Mouse (Mus musculus) naive thymus-derived CD4-positive, alpha-beta T cell, adult 2 months (primary cell): ENCODE results near the gene Klrk1.
"Not testable (repeated sequence)": the region's sequence is repeated elsewhere in the genome, so short reads cannot be mapped to it uniquely, and the experiment has no call there.

Experiments used
- DNase-seq: peaks from one replicate; pipeline ENCODE4 v3.0.0-alpha.2; 2011; ENCODE audit warnings: low read depth

Gene Klrk1

DNA sequence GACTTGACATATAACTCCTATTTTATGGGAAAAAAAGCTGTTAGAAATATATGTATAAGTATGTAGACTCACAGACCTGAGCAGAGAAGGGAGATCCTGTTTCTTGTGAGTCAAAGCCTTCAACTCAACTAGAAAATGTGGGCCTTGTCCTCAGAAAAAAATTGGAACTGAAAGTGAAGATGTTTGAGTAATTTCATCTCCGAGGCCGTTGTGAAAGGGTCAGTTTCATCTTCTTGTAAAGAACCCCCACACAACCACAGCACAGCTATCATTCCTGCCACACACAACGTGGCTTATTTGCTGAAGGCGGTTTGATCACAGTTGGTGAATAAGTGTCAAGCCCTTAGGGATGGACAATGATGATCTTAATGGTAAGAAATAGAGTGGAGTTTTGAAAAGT, at the start of gene Klrk1:
TSS of gene Klrk1 (minus strand) at position 130 of the 400 bp plus-strand sequence.
- no peak for DNase-seq

DNA sequence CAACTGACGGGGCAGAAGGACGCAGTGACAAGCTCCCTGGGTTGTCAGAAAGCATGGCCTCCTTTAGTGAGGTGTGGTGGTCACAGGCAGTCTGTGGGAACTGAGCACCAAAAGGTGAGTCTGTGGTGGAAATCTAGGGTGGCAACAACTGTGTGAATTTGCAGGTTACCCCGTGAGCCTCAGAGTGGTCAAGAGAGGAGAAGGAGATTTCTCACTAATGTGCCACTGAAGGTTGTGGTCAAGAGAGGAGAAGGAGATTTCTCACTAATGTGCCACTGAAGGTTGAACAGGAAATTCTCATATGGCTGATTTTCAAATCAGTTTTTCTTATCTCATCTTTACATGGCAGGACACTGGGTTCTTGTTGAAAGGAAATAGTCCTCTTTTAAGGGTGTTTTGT, 37.6 kb upstream of the Klrk1 start:
- not testable (repeated sequence) for DNase-seq

DNA sequence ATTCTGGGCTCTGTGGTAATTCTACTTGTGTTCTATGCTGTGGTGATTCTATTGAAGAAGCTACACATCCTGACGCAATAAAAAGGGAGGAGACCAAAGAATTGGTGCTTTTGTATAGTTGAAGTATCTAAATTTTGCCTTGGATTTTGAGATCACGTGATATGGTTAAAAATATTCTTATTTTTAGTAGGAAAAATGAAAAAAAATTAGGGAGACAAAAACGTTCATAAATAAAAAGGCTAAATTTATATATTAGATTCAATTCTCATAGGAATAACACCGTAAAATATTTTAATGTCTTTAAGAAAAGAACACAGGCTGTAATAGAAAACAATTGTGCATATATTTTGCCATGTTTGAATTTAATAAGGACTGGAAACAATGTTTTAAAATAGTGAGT, 36.9 kb upstream of the Klrk1 start, which contains the start of gene Klrc2:
TSS of gene Klrc2 (minus strand) at position 101 of the 400 bp plus-strand sequence.
- not testable (repeated sequence) for DNase-seq

DNA sequence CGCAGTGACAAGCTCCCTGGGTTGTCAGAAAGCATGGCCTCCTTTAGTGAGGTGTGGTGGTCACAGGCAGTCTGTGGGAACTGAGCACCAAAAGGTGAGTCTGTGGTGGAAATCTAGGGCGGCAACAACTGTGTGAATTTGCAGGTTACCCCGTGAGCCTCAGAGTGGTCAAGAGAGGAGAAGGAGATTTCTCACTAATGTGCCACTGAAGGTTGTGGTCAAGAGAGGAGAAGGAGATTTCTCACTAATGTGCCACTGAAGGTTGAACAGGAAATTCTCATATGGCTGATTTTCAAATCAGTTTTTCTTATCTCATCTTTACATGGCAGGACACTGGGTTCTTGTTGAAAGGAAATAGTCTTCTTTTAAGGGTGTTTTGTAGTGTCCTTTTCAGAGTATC, 20.4 kb upstream of the Klrk1 start:
- not testable (repeated sequence) for DNase-seq

DNA sequence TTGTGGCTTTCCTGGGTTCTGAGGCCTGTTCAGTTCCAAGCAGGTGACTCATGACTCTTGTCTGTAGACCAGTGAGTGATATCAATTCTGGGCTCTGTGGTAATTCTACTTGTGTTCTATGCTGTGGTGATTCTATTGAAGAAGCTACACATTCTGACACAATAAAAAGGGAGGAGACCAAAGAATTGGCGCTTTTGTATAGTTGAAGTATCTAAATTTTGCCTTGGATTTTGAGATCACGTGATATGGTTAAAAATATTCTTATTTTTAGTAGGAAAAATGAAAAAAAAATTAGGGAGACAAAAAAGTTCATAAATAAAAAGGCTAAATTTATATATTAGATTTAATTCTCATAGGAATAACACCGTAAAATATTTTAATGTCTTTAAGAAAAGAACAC, 19.6 kb upstream of the Klrk1 start, which contains the start of gene Klrc3:
TSS of gene Klrc3 (minus strand) at position 101 of the 400 bp plus-strand sequence.
- DNase-seq, result not testable (repeated sequence)

DNA sequence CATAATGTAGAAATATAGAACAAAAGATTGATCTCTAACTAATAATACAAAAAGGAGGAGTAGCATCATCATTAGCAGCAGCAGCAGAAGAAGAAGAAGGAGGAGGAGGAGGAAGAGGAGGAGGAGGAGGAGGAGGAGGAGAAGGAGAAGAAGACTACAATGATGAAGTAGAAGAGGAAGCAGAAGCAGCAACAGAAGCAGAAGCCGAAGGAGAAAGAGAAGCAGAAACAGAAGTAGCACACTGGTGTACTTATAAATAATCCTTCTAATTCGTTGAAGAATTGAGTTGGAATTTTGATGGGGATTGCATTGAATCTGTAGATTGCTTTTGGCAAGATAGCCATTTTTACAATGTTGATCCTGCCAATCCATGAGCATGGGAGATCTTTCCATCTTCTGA, 7.4 kb upstream of the Klrk1 start:
- not testable (repeated sequence) for DNase-seq

DNA sequence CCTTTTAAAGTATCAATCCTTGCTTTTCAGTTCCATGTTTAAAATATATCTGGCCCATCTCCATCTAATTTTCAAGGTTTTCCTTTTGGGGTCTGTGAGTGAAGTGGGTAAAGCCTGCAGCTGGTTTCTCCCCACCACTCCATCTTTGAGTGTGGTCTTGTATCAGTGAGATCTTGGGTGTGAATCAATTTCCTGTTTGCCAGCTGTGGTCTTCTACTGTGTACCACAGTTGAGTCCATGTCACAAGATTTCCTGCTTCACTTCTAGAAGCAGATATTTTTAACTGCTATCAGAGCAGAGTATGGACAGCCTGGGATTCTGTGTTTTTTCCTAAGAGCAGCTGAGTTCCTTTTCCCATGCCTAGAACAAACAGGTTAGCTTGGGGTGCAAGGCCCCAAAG, 15.3 kb downstream of the Klrk1 start:
- peak; percentile 67 for DNase-seq

DNA sequence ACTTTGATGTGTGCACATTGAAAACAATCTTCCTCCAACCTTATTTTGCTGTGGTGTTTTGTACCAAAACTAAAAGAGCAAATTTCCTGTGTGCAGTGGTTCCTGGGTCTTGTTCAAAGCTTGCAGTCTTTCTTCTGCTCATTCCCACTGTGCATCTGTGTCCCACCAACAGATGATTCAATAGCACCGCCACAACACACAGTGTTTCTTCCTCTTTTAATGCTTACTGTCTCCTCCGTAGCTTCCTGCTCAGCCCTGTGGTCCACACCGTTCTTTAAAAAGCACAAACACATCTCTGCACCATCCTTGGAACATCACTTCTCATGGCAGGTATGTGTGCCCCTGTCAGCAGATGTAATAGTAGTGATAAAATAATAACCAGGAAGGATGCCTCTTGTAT, 32.2 kb downstream of the Klrk1 start, which contains the start of gene Klrd1:
TSS of gene Klrd1 (plus strand) at position 275 of the 400 bp plus-strand sequence.
- DNase-seq, result peak; percentile 46

DNA sequence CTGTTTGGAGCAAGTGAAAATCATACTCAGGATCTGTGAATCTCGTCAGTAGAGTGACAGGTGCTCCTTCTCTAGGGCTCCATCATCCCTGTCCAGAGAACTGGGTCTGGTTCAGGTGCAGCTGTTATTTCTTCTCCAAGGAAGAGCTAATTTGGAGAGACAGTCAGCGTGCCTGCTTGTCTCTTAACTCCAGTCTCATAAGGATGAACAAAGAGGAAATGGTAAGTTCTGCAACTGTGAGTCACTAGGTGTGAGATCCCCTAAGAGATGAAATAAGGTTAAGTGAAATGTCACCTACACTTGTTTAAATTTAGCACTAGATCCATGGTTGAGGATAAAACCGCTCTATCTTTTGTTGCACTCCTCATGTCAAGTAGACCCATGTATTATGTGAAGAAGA, 40.6 kb downstream of the Klrk1 start:
- no peak for DNase-seq

DNA sequence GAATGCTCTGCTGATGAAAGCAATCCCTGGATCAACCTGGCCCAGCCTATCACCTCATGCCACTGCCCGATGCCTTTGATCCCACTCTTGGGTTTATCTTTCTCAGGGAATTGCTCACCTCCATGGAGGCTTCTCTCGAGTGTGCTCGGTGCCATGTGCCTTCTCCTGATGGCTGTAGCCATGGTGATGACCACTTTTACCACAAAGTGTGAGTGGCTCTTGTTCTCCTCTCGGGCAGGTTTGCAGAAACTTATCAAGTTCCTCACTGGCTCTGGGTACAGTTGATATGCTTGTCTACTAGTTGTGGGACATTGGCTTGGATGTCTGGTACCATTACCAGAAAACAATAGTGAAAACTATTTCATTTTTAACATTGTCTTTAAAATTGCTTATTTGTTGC, 41.8 kb downstream of the Klrk1 start:
- no peak for DNase-seq

DNA sequence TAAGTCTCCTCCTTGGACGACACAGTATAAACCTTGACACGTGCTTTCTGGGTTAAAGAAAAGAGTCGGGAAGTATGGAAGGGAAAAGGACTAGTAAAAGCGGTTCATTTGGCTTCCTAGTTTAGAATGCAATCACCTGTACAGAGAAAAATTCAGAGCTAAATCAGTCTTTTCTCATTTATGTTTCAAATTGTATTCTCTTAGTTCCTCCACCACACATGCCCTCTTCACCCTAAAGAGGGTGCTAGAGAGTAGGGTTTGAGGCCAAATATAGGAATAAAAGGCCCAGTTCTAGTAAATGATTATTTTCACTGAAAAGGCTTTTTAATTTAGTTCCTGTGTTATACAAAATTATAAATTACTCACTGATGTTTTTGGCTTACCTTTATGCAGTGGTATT, 42.4 kb downstream of the Klrk1 start:
- peak; percentile 71 for DNase-seq

DNA sequence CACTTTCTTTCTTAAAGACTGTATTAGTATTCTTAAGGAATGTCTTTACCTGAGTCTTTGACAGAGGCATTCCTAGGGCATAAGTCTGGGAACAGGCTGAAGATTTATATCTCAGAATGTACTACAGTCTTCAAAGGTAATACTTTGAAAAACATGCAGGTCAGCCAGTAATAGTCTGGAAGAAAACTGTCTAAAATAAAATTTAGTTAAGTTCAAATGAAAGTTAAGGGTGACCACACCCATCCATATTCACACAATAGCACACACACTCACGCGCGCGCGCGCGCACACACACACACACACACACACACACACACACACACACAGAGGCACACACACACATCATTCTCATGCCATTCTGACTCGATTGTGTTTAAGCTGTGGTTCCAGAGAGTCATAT, 46.1 kb downstream of the Klrk1 start, which contains the start of gene Klre1:
TSS of gene Klre1 (plus strand) at position 301 of the 400 bp plus-strand sequence.
- DNase-seq, result no peak

DNA sequence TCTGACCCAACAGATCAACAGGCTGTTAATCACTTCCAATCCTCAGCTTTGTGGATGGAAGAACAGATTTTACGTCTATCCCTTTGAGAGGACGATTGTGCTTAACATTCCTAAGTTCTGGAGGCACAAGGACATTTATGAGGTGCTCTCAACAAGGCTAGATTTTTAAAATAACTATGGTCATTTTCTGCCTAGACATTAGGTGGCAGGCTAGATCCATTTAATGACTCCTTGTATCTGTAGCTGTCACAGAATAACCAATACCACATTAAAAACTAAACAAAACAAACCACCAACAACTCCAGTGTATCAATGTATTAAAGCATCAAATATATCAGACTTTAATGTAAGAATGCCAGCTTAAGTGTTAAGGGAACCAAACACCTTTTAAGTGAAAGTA, 48.3 kb downstream of the Klrk1 start:
- DNase-seq, result peak; percentile 64

DNA sequence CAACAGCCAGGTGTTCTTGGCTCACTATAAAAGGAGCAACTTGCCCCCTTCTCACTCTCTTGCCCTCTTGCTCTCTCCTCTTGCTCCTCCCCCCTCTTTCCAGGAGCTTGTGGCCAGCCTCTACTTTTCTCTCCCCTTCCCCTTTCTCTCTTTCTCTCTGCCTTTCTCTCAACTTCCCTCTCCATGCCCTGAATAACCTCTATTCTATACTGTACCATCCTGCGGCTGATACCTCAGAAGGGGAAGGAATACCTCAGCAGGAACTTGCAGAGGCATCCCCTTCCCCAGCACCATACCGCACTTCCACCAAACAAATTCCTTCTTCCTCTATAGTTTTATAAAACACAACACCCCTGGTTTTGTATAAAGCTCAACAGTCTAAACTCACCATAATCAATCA, 58.4 kb downstream of the Klrk1 start:
- DNase-seq, result no peak
